Mouse (Mus musculus) gastrocnemius, adult 18-20 months (tissue): Measurements from ENCODE around the gene Epb41l3. TPM values are rescaled to one million over a fixed set of nuclear protein-coding genes. Genes with fewer than 3 reads are reported as not detected.
"Not testable (repeated sequence)": the region's sequence is repeated elsewhere in the genome, so short reads cannot be mapped to it uniquely, and the experiment has no call there.

Experiments used
- DNase-seq: peaks from one replicate; pipeline ENCODE4 v3.0.0; 2021; ENCODE audit warnings: low spot score
- total RNA-seq, 2 experiments: library from RNA; stranded (reverse); gene quantifications; 2 replicates each; pipeline ENCODE4 v1.2.3; 2021

Gene Epb41l3
- total RNA-seq, 2 experiments from 2014 or later: 1.8 to 2.6 TPM

- DNase-seq: peak; percentile 26
These were observed 30.4 kb downstream of the Epb41l3 start for GRCm38 (mm10) chr17:69105799-69106401.

GRCm38 (mm10) chr17:69109216-69109615, 33.7 kb downstream of the Epb41l3 start:
- DNase-seq: no peak

GRCm38 (mm10) chr17:69112232-69112631, 36.7 kb downstream of the Epb41l3 start:
- DNase-seq: no peak

GRCm38 (mm10) chr17:69119183-69119582, 43.7 kb downstream of the Epb41l3 start:
- no peak for DNase-seq

- DNase-seq: no peak
These were observed 45.3 kb downstream of the Epb41l3 start for GRCm38 (mm10) chr17:69120533-69121358.

GRCm38 (mm10) chr17:69122403-69122802, 46.9 kb downstream of the Epb41l3 start:
- DNase-seq: not testable (repeated sequence)

- DNase-seq: no peak
These were observed 52.0 kb downstream of the Epb41l3 start for GRCm38 (mm10) chr17:69127436-69127835.

GRCm38 (mm10) chr17:69127981-69128380, 52.5 kb downstream of the Epb41l3 start:
- DNase-seq: no peak

GRCm38 (mm10) chr17:69129434-69129833, 54.0 kb downstream of the Epb41l3 start:
- DNase-seq: no peak

- DNase-seq: no peak
These were observed 67.5 kb downstream of the Epb41l3 start for GRCm38 (mm10) chr17:69143017-69143416.

- DNase-seq: no peak
These were observed 75.3 kb downstream of the Epb41l3 start for GRCm38 (mm10) chr17:69150826-69151225.

- DNase-seq: no peak
These were observed 75.8 kb downstream of the Epb41l3 start for GRCm38 (mm10) chr17:69151281-69151680.

- no peak for DNase-seq
These were observed 79.6 kb downstream of the Epb41l3 start for GRCm38 (mm10) chr17:69155034-69155433.

- DNase-seq: peak; percentile 9
These were observed 81.1 kb downstream of the Epb41l3 start for GRCm38 (mm10) chr17:69156522-69157100.

GRCm38 (mm10) chr17:69157101-69157808, 81.8 kb downstream of the Epb41l3 start:
- no peak for DNase-seq

- no peak for DNase-seq
These were observed 82.3 kb downstream of the Epb41l3 start for GRCm38 (mm10) chr17:69157809-69158185.

- no peak for DNase-seq
These were observed 83.2 kb downstream of the Epb41l3 start for GRCm38 (mm10) chr17:69158690-69159089.

- no peak for DNase-seq
These were observed 87.2 kb downstream of the Epb41l3 start for GRCm38 (mm10) chr17:69162731-69163130.

GRCm38 (mm10) chr17:69176949-69177501, 101.5 kb downstream of the Epb41l3 start:
- DNase-seq: no peak

- DNase-seq: no peak
These were observed 102.5 kb downstream of the Epb41l3 start for GRCm38 (mm10) chr17:69177954-69178353.

- peak; percentile 43 for DNase-seq
These were observed 105.5 kb downstream of the Epb41l3 start for GRCm38 (mm10) chr17:69180905-69181559.
